Mouse (Mus musculus) C2C12 (cell line): ENCODE measurements around the gene Mrpl54.
"Not testable (repeated sequence)": the region's sequence is repeated elsewhere in the genome, so short reads cannot be mapped to it uniquely, and the experiment has no call there.

ENCODE experiments used
- CTCF ChIP-seq: IDR thresholded peaks from one replicate; pipeline ENCODE4 v1.5.1; 2011; ENCODE audit not compliant: control insufficient read depth, insufficient read depth, insufficient read length
- USF1 ChIP-seq: IDR thresholded peaks from one replicate; pipeline ENCODE4 v1.6.1; 2011; ENCODE audit warnings: low read depth, mild to moderate bottlenecking, control low read depth, moderate library complexity

GRCm38 (mm10) chr10:81217267-81217666 is 49.5 kb downstream of the Mrpl54 start:
- TF ChIP-seq CTCF = peak; percentile 17
- TF ChIP-seq USF1 = not testable (repeated sequence)
